Comparison of ENCODE assay signal across 8 mouse cellular contexts in genomic region chr1:134232778-134233531, GRCm38 (mm10). TPM values are rescaled to one million over a fixed set of nuclear protein-coding genes. Genes with fewer than 3 reads are reported as not detected.
DNase-seq lines count a peak whose midpoint lies in the region; ATAC-seq and TF ChIP-seq lines count a peak whose summit lies in the region.

No protein-coding gene starts in this region.

- H3K27ac ChIP-seq in midbrain, postnatal 0 days (ENCODE audit: low read depth, low read length), result peak overlapping the region; percentile 65

- H3K27me3 ChIP-seq in midbrain, postnatal 0 days (ENCODE audit: insufficient read depth, low read length), result no peaks in the 10 kb centered on the region

- H3K9me3 ChIP-seq in midbrain, postnatal 0 days (ENCODE audit: low read length), result no peaks in the 10 kb centered on the region

- peaks cover 17% of the 10 kb centered on the region for H3K4me1 ChIP-seq in midbrain, postnatal 0 days (ENCODE audit: insufficient read depth, low read length)

- H3K9ac ChIP-seq in midbrain, postnatal 0 days (replicated peaks; ENCODE audit: low read length, poor library complexity, severe bottlenecking), result no peak overlapping the region

- peak; percentile 69 to 79 for DNase-seq in urinary bladder, adult 18-20 months (ENCODE audit: low spot score in 2 of 2)
- no peak for DNase-seq in urinary bladder, postnatal 25 days (ENCODE audit: low spot score)
- peak; percentile 77 to 79 for DNase-seq in cerebellum, postnatal 36 days
- peak; percentile 67 for DNase-seq in heart, postnatal 4 days
- peak; percentile 77 to 80 for DNase-seq in layer of hippocampus, postnatal 10 days (ENCODE audit: low spot score in 2 of 2)
- DNase-seq in midbrain, postnatal 0 days (ENCODE audit: low spot score), result peak; percentile 78
- no peak for DNase-seq in embryo, embryonic 10 days (ENCODE audit: low spot score)

- H3K36me3 ChIP-seq in midbrain, postnatal 0 days (ENCODE audit: insufficient read depth, low read length), result no peaks in the 10 kb centered on the region

- peak overlapping the region; percentile 92 for H3K4me2 ChIP-seq in midbrain, postnatal 0 days (ENCODE audit: low read depth, low read length, poor library complexity, severe bottlenecking)

- ATAC-seq in midbrain, postnatal 0 days (ENCODE audit: low FRiP score), result 0 out of 2 replicates have a peak, but pooled peaks have one; percentile 13
- ATAC-seq in monocyte, adult 5-6 weeks (replicated peaks; ENCODE audit: insufficient number of reproducible peaks, low FRiP score, low TSS enrichment, poor library complexity, severe bottlenecking), result no peak

- 40% methylated on average over 12 of the region's 12 CpGs for WGBS in midbrain, postnatal 0 days

- no peak for TF ChIP-seq CTCF in midbrain, postnatal 0 days (IDR thresholded peaks at IDR 0.05)

- H3K4me3 ChIP-seq in midbrain, postnatal 0 days (ENCODE audit: low read depth, low read length), result peak overlapping the region; percentile 54

RNA-seq across cellular contexts. Expression of gene Adora1, which starts 2.3 kb away (rescaled TPM):
- total RNA-seq in heart, postnatal 4 days (2021), result 1 to 10 TPM; 9.3 to 9.9 TPM
- 100 to 1,000 TPM; 162 to 169 TPM for total RNA-seq in layer of hippocampus, postnatal 10 days (2021)
- total RNA-seq in midbrain, postnatal 0 days (2014; rRNA removed), result 45.1 and 54.2 TPM in 2 replicates
- polyA plus RNA-seq in midbrain, postnatal 0 days (2015; fragmentation: Nextera tagmentation; extraction: Ambion mirVana), result 32.5 and 35.6 TPM in 2 replicates
- total RNA-seq in monocyte, adult 5-6 weeks (2017), result not detected in 3 replicates

RNA-seq across cellular contexts. Expression of gene Mybph, which starts 39.7 kb away (rescaled TPM):
- not detected for total RNA-seq in heart, postnatal 4 days (2021)
- not detected for total RNA-seq in layer of hippocampus, postnatal 10 days (2021)
- total RNA-seq in midbrain, postnatal 0 days (2014; rRNA removed), result not detected in 2 replicates
- polyA plus RNA-seq in midbrain, postnatal 0 days (2015; fragmentation: Nextera tagmentation; extraction: Ambion mirVana), result 0.12 TPM in 1 of 2 replicates, not detected in the other
- not detected in 3 replicates for total RNA-seq in monocyte, adult 5-6 weeks (2017)

RNA-seq across cellular contexts. Expression of gene Chil1, which starts 51.0 kb away (rescaled TPM):
- under 1 TPM; 0.33 to 0.65 TPM for total RNA-seq in heart, postnatal 4 days (2021)
- total RNA-seq in layer of hippocampus, postnatal 10 days (2021), result 1 to 10 TPM; 5.4 to 6.5 TPM
- 0.47 and 3.0 TPM in 2 replicates for total RNA-seq in midbrain, postnatal 0 days (2014; rRNA removed)
- 3.0 and 4.3 TPM in 2 replicates for polyA plus RNA-seq in midbrain, postnatal 0 days (2015; fragmentation: Nextera tagmentation; extraction: Ambion mirVana)
- 0.48 TPM in 1 of 3 replicates, not detected in the others for total RNA-seq in monocyte, adult 5-6 weeks (2017)

RNA-seq across cellular contexts. Expression of gene Myog, which starts 56.8 kb away (rescaled TPM):
- total RNA-seq in heart, postnatal 4 days (2021), result under 1 TPM; 0.48 to 0.52 TPM
- not detected for total RNA-seq in layer of hippocampus, postnatal 10 days (2021)
- total RNA-seq in midbrain, postnatal 0 days (2014; rRNA removed), result 0.11 and 0.19 TPM in 2 replicates
- not detected in 2 replicates for polyA plus RNA-seq in midbrain, postnatal 0 days (2015; fragmentation: Nextera tagmentation; extraction: Ambion mirVana)
- not detected in 3 replicates for total RNA-seq in monocyte, adult 5-6 weeks (2017)

Comparison
In these comparisons a context has a peak if more than half of its experiments do, and no peak if none do; other contexts are left out.
1. DNase-seq: peak in urinary bladder, adult 18-20 months (2 of 2), cerebellum, postnatal 36 days (2 of 2), heart, postnatal 4 days (single experiment), layer of hippocampus, postnatal 10 days (2 of 2) and midbrain, postnatal 0 days (single experiment); none in urinary bladder, postnatal 25 days (single experiment) and embryo, embryonic 10 days (single experiment).
2. RNA of gene Adora1, which starts 2.3 kb away (total RNA-seq): 162 to 169 TPM in layer of hippocampus, postnatal 10 days, 45.1 to 54.2 TPM in midbrain, postnatal 0 days and 9.3 to 9.9 TPM in heart, postnatal 4 days; not detected in monocyte, adult 5-6 weeks; every median in the first group is over 10 times any median in the second.